11 mouse cellular contexts compared by ENCODE assay signal in genomic region chr7:19600562-19600961, GRCm38 (mm10). TPM values are rescaled to one million over a fixed set of nuclear protein-coding genes. Genes with fewer than 3 reads are reported as not detected.
DNase-seq lines count a peak whose midpoint lies in the region; ATAC-seq lines count a peak whose summit lies in the region.
"Had no signal": no experiment of that assay in that cellular context is flagged by ENCODE, and none has a peak within 500 bp of the region (broad histone marks: within the 10 kb centered on the region; RNA-seq: fewer than 3 reads in every experiment).

No protein-coding gene starts in this region.

- no peaks in the 10 kb centered on the region for H3K9me3 ChIP-seq in hindbrain, embryonic 13.5 days

- H3K27me3 ChIP-seq in hindbrain, embryonic 13.5 days = no peaks in the 10 kb centered on the region

- peaks cover 60% of the 10 kb centered on the region for H3K36me3 ChIP-seq in hindbrain, embryonic 13.5 days
- peaks cover 24% of the 10 kb centered on the region; the same call in 1 of the 2 replicates for H3K36me3 ChIP-seq in macrophage (ENCODE audit: inconsistent target)

- 39% methylated on average over 5 of the region's 5 CpGs for WGBS in hindbrain, embryonic 13.5 days
- 39% methylated on average over 3 of the region's 5 CpGs for WGBS in macrophage (ENCODE audit: missing documents)

- H3K4me2 ChIP-seq in hindbrain, embryonic 13.5 days = no peak overlapping the region

- H3K9ac ChIP-seq in hindbrain, embryonic 13.5 days = peak overlapping the region; percentile 15; the same call in 1 of the 2 replicates

- DNase-seq in layer of hippocampus, adult 18-20 months (ENCODE audit: low spot score in 2 of 2) = peak; percentile 41 to 58
- DNase-seq in layer of hippocampus, adult 9-10 months (ENCODE audit: low spot score) = no peak
- peak; percentile 96 for DNase-seq in brain, adult 2 months (ENCODE audit: low read depth, low spot score)
- DNase-seq in adrenal gland, postnatal 25 days = no peak
- no peak for DNase-seq in adrenal gland, postnatal 36 days
- DNase-seq: adrenal gland, postnatal 10 days; embryo, embryonic 11 days; heart, postnatal 36 days; lung, adult 18-20 months had no signal

- H3K79me2 ChIP-seq in macrophage (ENCODE audit: inconsistent target) = peaks cover 84% of the 10 kb centered on the region

- H3K4me3 ChIP-seq in hindbrain, embryonic 13.5 days = no peak overlapping the region
- no peak overlapping the region for H3K4me3 ChIP-seq in macrophage (ENCODE audit: inconsistent target)

- peak; percentile 57 for ATAC-seq in hindbrain, embryonic 13.5 days (ENCODE audit: low FRiP score)

- H3K4me1 ChIP-seq in hindbrain, embryonic 13.5 days (replicated peaks) = peaks cover 43% of the 10 kb centered on the region

- peak overlapping the region; percentile 55 for H3K27ac ChIP-seq in hindbrain, embryonic 13.5 days
- peak overlapping the region; percentile 53 for H3K27ac ChIP-seq in macrophage

RNA-seq across cellular contexts. Expression of gene Clasrp, which starts 3.7 kb away (rescaled TPM):
- 10 to 100 TPM; 79.5 to 81.8 TPM for total RNA-seq in layer of hippocampus, adult 18-20 months (2021)
- 54.2 and 60.5 TPM in 2 replicates for polyA plus RNA-seq in hindbrain, embryonic 13.5 days (2015; fragmentation: Nextera tagmentation; extraction: Ambion mirVana)
- 100 to 1,000 TPM in 23 of 26 experiments, 10 to 100 TPM in 3; 86.3 to 338 (median 198) TPM for total RNA-seq in macrophage (2018; cell fraction: chromatin; rRNA removed)
- total RNA-seq in macrophage (2018; cell fraction: cytosol; rRNA removed) = 10 to 100 TPM in 14 of 26 experiments, 1 to 10 TPM in 12; 6.3 to 19.3 (median 10.5) TPM
- 100 to 1,000 TPM in 6 of 26 experiments, 10 to 100 TPM in 20; 28.7 to 156 (median 67.4) TPM for total RNA-seq in macrophage (2018; cell fraction: nucleus; rRNA removed)
- 14.0 to 24.9 TPM (median 16.3 TPM) in 3 replicates for polyA plus RNA-seq in macrophage (2018)
- total RNA-seq in adrenal gland, postnatal 25 days (2021) = 57.4 and 67.6 TPM in 2 replicates
- 10 to 100 TPM; 28.1 to 39.7 TPM for total RNA-seq in adrenal gland, postnatal 36 days (2021)

RNA-seq across cellular contexts. Expression of gene Gemin7, which starts 23.2 kb away (rescaled TPM):
- 10 to 100 TPM; 44.4 to 45.6 TPM for total RNA-seq in layer of hippocampus, adult 18-20 months (2021)
- polyA plus RNA-seq in hindbrain, embryonic 13.5 days (2015; fragmentation: Nextera tagmentation; extraction: Ambion mirVana) = 139 and 144 TPM in 2 replicates
- 10 to 100 TPM in 10 of 26 experiments, 1 to 10 TPM in 16; 3.2 to 19.6 (median 8.9) TPM for total RNA-seq in macrophage (2018; cell fraction: chromatin; rRNA removed)
- total RNA-seq in macrophage (2018; cell fraction: cytosol; rRNA removed) = 10 to 100 TPM; 35.9 to 57.6 (median 43.0) TPM
- total RNA-seq in macrophage (2018; cell fraction: nucleus; rRNA removed) = 10 to 100 TPM in 23 of 26 experiments, 1 to 10 TPM in 3; 9.0 to 31.5 (median 19.9) TPM
- 16.9 to 46.6 TPM (median 40.7 TPM) in 3 replicates for polyA plus RNA-seq in macrophage (2018)
- 75.6 and 93.0 TPM in 2 replicates for total RNA-seq in adrenal gland, postnatal 25 days (2021)
- total RNA-seq in adrenal gland, postnatal 36 days (2021) = 10 to 100 TPM; 71.8 to 90.6 TPM

RNA-seq across cellular contexts. Expression of gene Zfp296, which starts 23.5 kb away (rescaled TPM):
- under 1 TPM; 0.74 to 0.89 TPM for total RNA-seq in layer of hippocampus, adult 18-20 months (2021)
- polyA plus RNA-seq in hindbrain, embryonic 13.5 days (2015; fragmentation: Nextera tagmentation; extraction: Ambion mirVana) = 0.17 and 0.22 TPM in 2 replicates
- total RNA-seq in macrophage (2018; cell fraction: chromatin; rRNA removed) = 1 to 10 TPM in 4 of 26 experiments, under 1 TPM in 9, not detected in 13; 0.53 to 1.5 (median 0.73) TPM
- total RNA-seq in macrophage (2018; cell fraction: cytosol; rRNA removed) = under 1 TPM in 23 of 26 experiments, not detected in 3; 0.10 to 0.72 (median 0.20) TPM
- 1 to 10 TPM in 7 of 26 experiments, under 1 TPM in 11, not detected in 8; 0.29 to 2.0 (median 0.79) TPM for total RNA-seq in macrophage (2018; cell fraction: nucleus; rRNA removed)
- polyA plus RNA-seq in macrophage (2018) = 0.16 to 0.24 TPM in 2 of 3 replicates, not detected in the other
- 0.62 and 0.73 TPM in 2 replicates for total RNA-seq in adrenal gland, postnatal 25 days (2021)
- under 1 TPM; 0.33 to 0.36 TPM for total RNA-seq in adrenal gland, postnatal 36 days (2021)

RNA-seq across cellular contexts. Expression of gene Relb, which starts 28.7 kb away (rescaled TPM):
- total RNA-seq in layer of hippocampus, adult 18-20 months (2021) = 1 to 10 TPM; 9.1 to 9.7 TPM
- polyA plus RNA-seq in hindbrain, embryonic 13.5 days (2015; fragmentation: Nextera tagmentation; extraction: Ambion mirVana) = 4.9 and 5.4 TPM in 2 replicates
- 100 to 1,000 TPM in 17 of 26 experiments, 10 to 100 TPM in 9; 37.2 to 506 (median 179) TPM for total RNA-seq in macrophage (2018; cell fraction: chromatin; rRNA removed)
- 100 to 1,000 TPM in 4 of 26 experiments, 10 to 100 TPM in 22; 23.6 to 145 (median 40.1) TPM for total RNA-seq in macrophage (2018; cell fraction: cytosol; rRNA removed)
- total RNA-seq in macrophage (2018; cell fraction: nucleus; rRNA removed) = 100 to 1,000 TPM in 16 of 26 experiments, 10 to 100 TPM in 10; 20.4 to 292 (median 128) TPM
- polyA plus RNA-seq in macrophage (2018) = 11.3 to 29.9 TPM (median 15.3 TPM) in 3 replicates
- 25.6 and 32.3 TPM in 2 replicates for total RNA-seq in adrenal gland, postnatal 25 days (2021)
- total RNA-seq in adrenal gland, postnatal 36 days (2021) = 10 to 100 TPM; 33.6 to 34.7 TPM

RNA-seq across cellular contexts. Expression of gene Ppp1r37, which starts 37.7 kb away (rescaled TPM):
- total RNA-seq in layer of hippocampus, adult 18-20 months (2021) = 100 to 1,000 TPM; 122 to 129 TPM
- 32.1 and 32.7 TPM in 2 replicates for polyA plus RNA-seq in hindbrain, embryonic 13.5 days (2015; fragmentation: Nextera tagmentation; extraction: Ambion mirVana)
- total RNA-seq in macrophage (2018; cell fraction: chromatin; rRNA removed) = 10 to 100 TPM; 26.7 to 91.8 (median 50.8) TPM
- total RNA-seq in macrophage (2018; cell fraction: cytosol; rRNA removed) = 10 to 100 TPM; 23.2 to 43.0 (median 33.0) TPM
- total RNA-seq in macrophage (2018; cell fraction: nucleus; rRNA removed) = 10 to 100 TPM; 24.7 to 78.1 (median 45.1) TPM
- 21.4 to 34.9 TPM (median 23.9 TPM) in 3 replicates for polyA plus RNA-seq in macrophage (2018)
- 74.4 and 81.6 TPM in 2 replicates for total RNA-seq in adrenal gland, postnatal 25 days (2021)
- total RNA-seq in adrenal gland, postnatal 36 days (2021) = 10 to 100 TPM; 65.5 to 70.2 TPM

Comparison
In these comparisons a context has a peak if more than half of its experiments do, and no peak if none do; other contexts are left out.
1. DNase-seq: peak in layer of hippocampus, adult 18-20 months (2 of 2) and brain, adult 2 months (single experiment); none in layer of hippocampus, adult 9-10 months (single experiment), adrenal gland, postnatal 25 days (single experiment) and adrenal gland, postnatal 36 days (0 of 2).